Mouse (Mus musculus) MEL (cell line): ENCODE measurements around the gene Arhgef2. TPM values are rescaled to one million over a fixed set of nuclear protein-coding genes. Genes with fewer than 3 reads are reported as not detected.

Experiments
- DNase-seq: peaks from one replicate; pipeline ENCODE4 v3.0.0; 2011; ENCODE audit warnings: low read depth, low spot score
- H3K27ac ChIP-seq: 2 replicates; pipeline ENCODE4 v1.5.1; 2012; ENCODE audit warnings: low read depth, mild to moderate bottlenecking, control low read depth, low read length, moderate library complexity; ENCODE audit not compliant: control insufficient read depth
- H3K27me3 ChIP-seq, 2 experiments: fragments of 150-350 bp in 1 of 2; sonication (generic) in 1 of 2; 2 replicates each; pipeline ENCODE4 v1.6.1; 2012; ENCODE audit warnings: low read length in 2 of 2, mild to moderate bottlenecking in 2 of 2, improper control_type of control experiment in 1 of 2, moderate library complexity in 1 of 2; ENCODE audit not compliant: insufficient read depth in 2 of 2, control insufficient read depth in 1 of 2
- H3K36me3 ChIP-seq, 2 experiments: 2 replicates each; pipeline ENCODE4 v1.6.1; 2012 to 2014; ENCODE audit warnings: low read length in 2 of 2, improper control_type of control experiment in 1 of 2, inconsistent platforms in 1 of 2, mild to moderate bottlenecking in 1 of 2; ENCODE audit not compliant: insufficient read depth in 2 of 2, control insufficient read depth in 1 of 2
- H3K4me1 ChIP-seq, 2 experiments: fragments of 150-350 bp in 1 of 2; sonication (generic) in 1 of 2; 2 replicates each; pipeline ENCODE4 v1.6.1; 2012; ENCODE audit warnings: low read length in 2 of 2, improper control_type of control experiment in 1 of 2, mild to moderate bottlenecking in 1 of 2; ENCODE audit not compliant: insufficient read depth in 2 of 2, control insufficient read depth in 1 of 2
- H3K4me3 ChIP-seq, 2 experiments: fragments of 150-350 bp in 1 of 2; sonication (generic) in 1 of 2; 2 replicates each; pipeline ENCODE4 v1.5.1; 2012; ENCODE audit warnings: low read depth in 2 of 2, low read length in 2 of 2, mild to moderate bottlenecking in 2 of 2, moderate library complexity in 2 of 2, control low read depth in 1 of 2, improper control_type of control experiment in 1 of 2; ENCODE audit not compliant: control insufficient read depth in 1 of 2, insufficient read depth in 1 of 2
- H3K79me2 ChIP-seq: 2 replicates; pipeline ENCODE4 v1.6.1; 2012; ENCODE audit warnings: mild to moderate bottlenecking, low read length, moderate library complexity; ENCODE audit not compliant: control insufficient read depth, poor library complexity, insufficient read depth
- H3K9ac ChIP-seq: 2 replicates; pipeline ENCODE4 v1.6.1; 2012; ENCODE audit warnings: low read depth, mild to moderate bottlenecking, control low read depth, low read length, moderate library complexity; ENCODE audit not compliant: control insufficient read depth, poor library complexity, severe bottlenecking
- H3K9me3 ChIP-seq: fragments of 150-350 bp; sonication (generic); replicated peaks from 2 replicates; pipeline ENCODE4 v1.6.1; 2012; ENCODE audit warnings: mild to moderate bottlenecking, low read length, improper control_type of control experiment, moderate library complexity; ENCODE audit not compliant: insufficient read depth
- CHD1 ChIP-seq: IDR thresholded peaks from 2 replicates; pipeline ENCODE4 v1.6.1; 2012; ENCODE audit warnings: low read depth, mild to moderate bottlenecking, inconsistent platforms, low read length, improper control_type of control experiment
- CTCF ChIP-seq, 3 experiments: IDR thresholded peaks in 2 of 3; conservative IDR thresholded peaks in 1 of 3; 2 replicates each; pipeline ENCODE4 v1.5.1; 2011 to 2012; ENCODE audit warnings: low read length in 3 of 3, low read depth in 2 of 3, mild to moderate bottlenecking in 2 of 3, improper control_type of control experiment in 1 of 3, inconsistent platforms in 1 of 3, mixed read lengths in 1 of 3, moderate library complexity in 1 of 3; ENCODE audit not compliant: control insufficient read depth in 1 of 3, insufficient read depth in 1 of 3, poor library complexity in 1 of 3, severe bottlenecking in 1 of 3
- E2F4 ChIP-seq: IDR thresholded peaks from 2 replicates; pipeline ENCODE4 v1.6.1; 2011; ENCODE audit warnings: low read depth, low read length, improper control_type of control experiment, borderline replicate concordance
- ELF1 ChIP-seq: IDR thresholded peaks from 2 replicates; pipeline ENCODE4 v1.6.1; 2014; ENCODE audit warnings: low read depth, mild to moderate bottlenecking, inconsistent platforms, low read length, improper control_type of control experiment, moderate library complexity
- EP300 ChIP-seq, 2 experiments: IDR thresholded peaks; 2 replicates each; pipeline ENCODE4 v1.6.1; 2011; ENCODE audit warnings: improper control_type of control experiment in 2 of 2, low read length in 2 of 2, low read depth in 1 of 2, mild to moderate bottlenecking in 1 of 2
- ETS1 ChIP-seq: IDR thresholded peaks from 2 replicates; pipeline ENCODE4 v1.6.1; 2012; ENCODE audit warnings: low read depth, mild to moderate bottlenecking, inconsistent platforms, low read length, improper control_type of control experiment, moderate library complexity
- GATA1 ChIP-seq: IDR thresholded peaks from 2 replicates; pipeline ENCODE4 v1.6.1; 2011; ENCODE audit warnings: low read depth, low read length, improper control_type of control experiment
- HCFC1 ChIP-seq: IDR thresholded peaks from 2 replicates; pipeline ENCODE4 v1.6.1; 2012; ENCODE audit warnings: low read depth, mild to moderate bottlenecking, inconsistent platforms, low read length, improper control_type of control experiment, moderate library complexity
- KAT2A ChIP-seq: conservative IDR thresholded peaks from 2 replicates; pipeline ENCODE4 v1.6.1; 2012; ENCODE audit warnings: low read depth, low read length, improper control_type of control experiment, inconsistent platforms
- MAFK ChIP-seq: IDR thresholded peaks from 2 replicates; pipeline ENCODE4 v1.6.1; 2011; ENCODE audit warnings: low read depth, mild to moderate bottlenecking, low read length, improper control_type of control experiment, borderline replicate concordance
- MAX ChIP-seq: IDR thresholded peaks from 2 replicates; pipeline ENCODE4 v1.6.1; 2011; ENCODE audit warnings: low read length, improper control_type of control experiment
- MAZ ChIP-seq: IDR thresholded peaks from 2 replicates; pipeline ENCODE4 v1.6.1; 2012; ENCODE audit warnings: low read depth, mild to moderate bottlenecking, inconsistent platforms, low read length, improper control_type of control experiment
- MXI1 ChIP-seq: IDR thresholded peaks from 2 replicates; pipeline ENCODE4 v1.6.1; 2011; ENCODE audit warnings: mild to moderate bottlenecking, low read depth, low read length, improper control_type of control experiment
- MYC ChIP-seq: IDR thresholded peaks from 2 replicates; pipeline ENCODE4 v1.6.1; 2011; ENCODE audit warnings: low read depth, mild to moderate bottlenecking, low read length, improper control_type of control experiment, moderate library complexity
- NELFE ChIP-seq: IDR thresholded peaks from 2 replicates; pipeline ENCODE4 v1.6.1; 2011; ENCODE audit warnings: low read depth, low read length, improper control_type of control experiment
- POLR2A ChIP-seq, 2 experiments: IDR thresholded peaks; 2 replicates each; pipeline ENCODE4 v1.6.1; 2011 to 2012; ENCODE audit warnings: low read length in 2 of 2, mild to moderate bottlenecking in 2 of 2, control low read depth in 1 of 2, improper control_type of control experiment in 1 of 2, low read depth in 1 of 2, moderate library complexity in 1 of 2; ENCODE audit not compliant: control insufficient read depth in 1 of 2, insufficient read depth in 1 of 2, poor library complexity in 1 of 2
- POLR2AphosphoS2 ChIP-seq: IDR thresholded peaks from 2 replicates; pipeline ENCODE4 v1.6.1; 2011; ENCODE audit warnings: low read length, improper control_type of control experiment
- POLR2AphosphoS5 ChIP-seq: IDR thresholded peaks from 2 replicates; pipeline ENCODE4 v1.6.1; 2012; ENCODE audit warnings: low read depth, borderline replicate concordance, mild to moderate bottlenecking, inconsistent platforms, low read length, moderate library complexity, mixed read lengths
- RAD21 ChIP-seq: IDR thresholded peaks from 2 replicates; pipeline ENCODE4 v1.6.1; 2011; ENCODE audit warnings: mild to moderate bottlenecking, low read depth, low read length, improper control_type of control experiment
- SIN3A ChIP-seq: IDR thresholded peaks from 2 replicates; pipeline ENCODE4 v1.6.1; 2012; ENCODE audit warnings: low read length, improper control_type of control experiment, inconsistent platforms
- SMC3 ChIP-seq: IDR thresholded peaks from 2 replicates; pipeline ENCODE4 v1.6.1; 2011; ENCODE audit warnings: low read depth, low read length, improper control_type of control experiment
- TBP ChIP-seq: IDR thresholded peaks from 2 replicates; pipeline ENCODE4 v1.8.0; 2011; ENCODE audit warnings: low read depth, low read length, improper control_type of control experiment
- TCF12 ChIP-seq: IDR thresholded peaks from 2 replicates; pipeline ENCODE4 v1.6.1; 2014; ENCODE audit warnings: low read depth, mild to moderate bottlenecking, inconsistent platforms, low read length, improper control_type of control experiment, moderate library complexity
- ZC3H11A ChIP-seq: IDR thresholded peaks from 2 replicates; pipeline ENCODE4 v1.6.1; 2012; ENCODE audit warnings: low read depth, mild to moderate bottlenecking, inconsistent platforms, low read length, improper control_type of control experiment
- ZKSCAN1 ChIP-seq: IDR thresholded peaks from 2 replicates; pipeline ENCODE4 v1.6.1; 2012; ENCODE audit warnings: low read depth, mild to moderate bottlenecking, inconsistent platforms, low read length, improper control_type of control experiment, moderate library complexity
- polyA plus RNA-seq, 2 experiments: library from polyadenylated mRNA; stranded (reverse) in 1 of 2; unstranded in 1 of 2; fragments of >175 nt in 1 of 2; fragments of >200 nt in 1 of 2; gene quantifications; 2 replicates each; pipeline versions ENCODE4 v1.2.1 to v1.2.4; 2012; ENCODE audit warnings: low replicate concordance in 2 of 2, low read depth in 1 of 2; ENCODE audit not compliant: insufficient read length in 2 of 2, insufficient read depth in 1 of 2, missing spikeins in 1 of 2
- total RNA-seq: library from RNA; depleted of rRNA; stranded (reverse); fragments of 300-350 nt; gene quantifications from 2 replicates; pipeline ENCODE4 v1.2.3, GENCODE M21; 2012

Gene Arhgef2
- total and polyA plus RNA-seq, 3 experiments, result 113 to 183 TPM; not detected in 1

DNA sequence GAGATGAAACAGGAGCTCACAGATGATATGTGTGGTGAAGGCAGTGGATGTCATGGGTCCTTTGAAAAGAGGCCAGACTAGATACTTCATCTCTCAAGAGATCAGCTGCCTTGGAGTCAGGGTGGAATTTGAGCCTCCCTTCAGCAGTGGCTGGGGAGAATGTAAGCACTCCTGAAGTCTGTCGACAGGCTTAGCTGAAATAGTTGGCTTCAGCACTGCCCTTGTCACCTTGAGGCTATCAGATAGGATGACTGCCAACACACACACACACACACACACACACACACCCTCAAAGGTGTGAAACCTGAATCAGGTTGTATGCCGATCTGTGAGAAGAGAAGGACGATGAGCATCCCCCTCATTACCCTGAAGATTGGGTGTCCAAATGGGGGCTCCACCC, 14.7 kb upstream of the Arhgef2 start:
- H3K4me1 ChIP-seq, result peaks cover 0 to 20% of the 10 kb centered on the region in 2 experiments; a peak in 2 of 4 replicates
- no peaks in the 10 kb centered on the region for H3K27me3 ChIP-seq
- H3K9ac ChIP-seq, result no peak overlapping the region
- no peak overlapping the region for H3K27ac ChIP-seq
- no peaks in the 10 kb centered on the region; the same call in 1 of the 2 replicates for H3K79me2 ChIP-seq
- DNase-seq, result no peak
- no peaks in the 10 kb centered on the region for H3K9me3 ChIP-seq
- peaks cover 4 to 11% of the 10 kb centered on the region in 2 experiments for H3K36me3 ChIP-seq
- TF ChIP-seq MAZ (no peak), MAX (no peak), E2F4 (no peak), SMC3 (0 out of 2 replicates have a peak, but pooled peaks have one; percentile 1), ZKSCAN1 (no peak), CHD1 (no peak), MAFK (no peak), GATA1 (0 out of 2 replicates have a peak, but pooled peaks have one; percentile 38)
- H3K4me3 ChIP-seq, result no peak overlapping the region

DNA sequence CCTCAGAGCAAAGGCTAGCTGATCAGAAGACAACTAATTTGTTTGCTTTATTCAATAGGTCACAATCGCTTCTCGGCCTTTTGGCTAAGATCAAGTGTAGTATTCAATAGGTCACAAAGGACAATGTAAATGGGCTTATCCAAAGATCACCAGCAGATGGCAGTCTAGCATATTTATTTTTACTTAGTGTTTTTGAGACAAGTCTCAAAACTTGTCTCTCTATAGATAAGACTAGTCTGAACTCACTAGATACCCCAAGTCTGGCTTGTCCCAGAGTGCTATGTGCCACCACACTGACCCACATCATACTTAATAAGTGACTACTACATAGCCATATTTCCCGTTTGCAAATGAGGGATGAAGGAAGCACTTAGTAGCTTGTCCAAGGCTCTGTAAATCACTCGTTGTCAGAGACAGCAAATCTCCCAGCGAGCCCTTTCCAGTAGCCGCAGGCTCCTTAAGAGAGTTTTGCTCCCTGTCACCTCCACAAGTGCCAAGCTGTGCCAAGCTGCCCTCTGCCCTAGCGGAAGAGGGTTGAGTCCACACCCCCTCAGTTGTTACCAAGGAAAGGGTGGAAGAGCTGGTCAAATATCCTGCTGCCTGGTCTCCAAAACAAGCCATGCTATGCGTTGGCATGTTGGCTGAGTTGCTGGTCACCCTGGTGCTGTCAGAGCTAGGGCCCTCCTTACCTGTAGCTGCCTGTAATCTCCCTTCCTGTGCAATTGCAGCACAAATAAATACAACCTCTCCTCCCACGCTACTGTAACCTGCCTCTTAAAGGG, 13.6 kb upstream of the Arhgef2 start:
- TF ChIP-seq CHD1 (0 out of 2 replicates have a peak, but pooled peaks have one; percentile 50), MXI1 (peak; percentile 38; the same call in 1 of the 2 replicates), EP300 (IDR thresholded peaks at IDR 0.05; ENCODE audit: low read depth in 1 of 2, low read length in 2 of 2) (peak; percentile 1 to 43; a peak in 1 of 4 replicates), GATA1 (peak; percentile 84), HCFC1 (peak; percentile 56), ZC3H11A (peak; percentile 81), SMC3 (peak; percentile 91), ETS1 (0 out of 2 replicates have a peak, but pooled peaks have one; percentile 2), POLR2A (IDR thresholded peaks at IDR 0.05; ENCODE audit: control insufficient read depth in 1 of 2, insufficient read depth in 1 of 2, low read depth in 1 of 2, low read length in 2 of 2, poor library complexity in 1 of 2) (no peak), POLR2AphosphoS2 (no peak), POLR2AphosphoS5 (no peak), RAD21 (peak; percentile 89), TCF12 (peak; percentile 27; the same call in 1 of the 2 replicates), ELF1 (no peak), MYC (0 out of 2 replicates have a peak, but pooled peaks have one; percentile 15), SIN3A (peak; percentile 85), CTCF (IDR thresholded peaks at IDR 0.05 in 2 of 3, conservative IDR thresholded peaks at IDR 0.05 in 1 of 3; ENCODE audit: control insufficient read depth in 1 of 3, insufficient read depth in 1 of 3, low read depth in 2 of 3, low read length in 3 of 3, poor library complexity in 1 of 3, severe bottlenecking in 1 of 3) (peak; percentile 36 to 91 (median 74); a peak in 5 of 6 replicates), NELFE (no peak), TBP (0 out of 2 replicates have a peak, but pooled peaks have one; percentile 4), KAT2A (no peak)
- Histone ChIP-seq H3K4me3 (peak overlapping the region; percentile 77 to 86), H3K9me3 (no peaks in the 10 kb centered on the region), H3K4me1 (peaks cover 0 to 20% of the 10 kb centered on the region in 2 experiments; a peak in 2 of 4 replicates), H3K27ac (peak overlapping the region; percentile 13), H3K27me3 (no peaks in the 10 kb centered on the region), H3K79me2 (no peaks in the 10 kb centered on the region; the same call in 1 of the 2 replicates), H3K36me3 (peaks cover 2 to 4% of the 10 kb centered on the region in 2 experiments; a peak in 3 of 4 replicates), H3K9ac (peak overlapping the region; percentile 65)
- peak; percentile 93 for DNase-seq
